Mouse (Mus musculus) neutrophil, adult 65 days (primary cell): ENCODE data around the gene Chmp6. TPM values are rescaled to one million over a fixed set of nuclear protein-coding genes. Genes with fewer than 3 reads are reported as not detected.

Source experiments
- total RNA-seq: library from RNA; stranded (reverse); gene quantifications from 2 replicates; pipeline ENCODE4 v1.2.4, GENCODE M21; 2023

Chmp6 gene
- total RNA-seq, result 19.9 and 25.5 TPM in 2 replicates

DNA sequence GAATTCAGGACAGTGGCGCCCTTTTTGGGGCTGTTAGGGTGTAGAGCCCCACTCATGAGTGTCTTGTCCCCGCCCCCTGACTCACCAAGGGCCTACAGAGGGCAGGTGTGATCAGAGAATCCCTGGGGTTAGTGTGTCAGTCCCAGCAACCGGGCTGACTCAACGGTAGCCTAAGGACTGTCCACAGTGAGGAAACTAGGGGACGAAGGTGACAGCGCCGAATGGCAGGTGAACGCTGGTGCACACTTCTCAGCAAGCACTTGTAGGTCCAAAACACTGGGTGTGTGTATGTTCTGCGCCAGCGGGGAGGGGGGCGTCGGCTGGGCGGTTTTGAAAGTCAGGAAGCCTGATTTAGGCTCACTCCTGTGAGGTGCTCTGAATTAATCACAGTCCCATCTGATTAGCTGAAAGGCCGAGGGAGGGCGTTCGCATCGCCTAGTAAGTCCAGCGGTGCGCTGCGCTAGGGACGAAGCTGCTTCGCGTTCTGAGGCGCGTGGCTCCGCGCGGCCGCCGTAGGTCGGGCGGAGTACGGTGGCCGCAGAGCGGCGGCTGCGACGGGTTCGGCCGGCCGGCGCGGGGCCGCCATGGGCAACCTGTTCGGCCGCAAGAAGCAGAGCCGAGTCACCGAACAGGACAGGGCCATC, at the start of gene Chmp6:
Gene Chmp6, plus strand, starts transcription at position 151 of the 644 bp plus-strand sequence.

DNA sequence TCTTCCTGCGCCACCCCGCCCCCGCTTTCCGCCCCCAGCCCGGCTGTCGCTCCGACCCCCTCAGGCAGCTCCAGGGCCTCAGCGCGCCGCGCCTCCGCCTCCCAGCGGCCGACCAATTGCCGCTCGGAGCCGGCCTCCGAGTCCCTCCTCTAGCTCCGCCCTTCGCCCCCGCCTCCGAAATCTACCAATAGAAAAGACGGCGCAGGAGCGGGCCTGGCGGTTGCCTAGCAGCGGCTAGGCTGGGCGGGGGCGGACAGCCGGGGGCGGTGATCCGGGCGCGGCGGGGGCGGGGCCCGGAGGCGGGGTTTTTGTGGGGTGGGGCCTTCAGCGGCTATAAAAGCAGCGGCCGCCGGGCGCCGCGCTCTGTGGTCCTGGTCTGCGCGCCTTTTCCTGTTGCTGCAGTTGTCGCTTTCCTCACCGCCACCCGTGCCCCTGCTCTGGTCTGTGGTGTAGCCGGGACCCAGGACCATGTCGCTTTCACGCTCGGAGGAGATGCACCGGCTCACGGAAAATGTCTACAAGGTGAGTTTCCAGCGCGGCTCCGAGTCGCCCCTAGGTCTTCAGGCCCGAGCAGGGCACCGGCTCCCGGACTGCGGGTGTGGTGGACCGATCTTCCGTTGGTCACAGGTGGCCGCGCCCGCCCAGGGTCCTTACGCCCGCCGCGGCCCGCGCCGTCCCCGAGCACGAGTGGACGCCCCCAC, 29.6 kb downstream of the Chmp6 start, which contains the start of gene Baiap2:
Gene Baiap2, plus strand, starts transcription at position 37 of the 701 bp plus-strand sequence.

Other genes starting within 250 kb of the Chmp6 start
- gene Baiap2, start 29.3 kb downstream of the Chmp6 start, total RNA-seq, result 17.5 and 27.2 TPM in 2 replicates
- gene Aatk, start 133.7 kb downstream of the Chmp6 start, total RNA-seq, result 63.1 and 95.3 TPM in 2 replicates
- 5.6 and 9.8 TPM in 2 replicates for gene Cep131, start 173.4 kb downstream of the Chmp6 start, total RNA-seq
- 16.7 and 17.5 TPM in 2 replicates for gene Tepsin, start 185.3 kb downstream of the Chmp6 start, total RNA-seq
- gene Ndufaf8, start 185.5 kb downstream of the Chmp6 start, total RNA-seq, result 16.1 and 18.7 TPM in 2 replicates
- gene Slc38a10, start 237.9 kb downstream of the Chmp6 start, total RNA-seq, result 94.1 and 151 TPM in 2 replicates